Mouse (Mus musculus) intestine, postnatal 0 days (tissue): Measurements from ENCODE around the gene S100a9. TPM values are rescaled to one million over a fixed set of nuclear protein-coding genes. Genes with fewer than 3 reads are reported as not detected.
A peak's percentile ranks its signal among the peaks of the same experiment; 100 is the strongest.

Source experiments
- ATAC-seq: fragments of 200-750 bp; cut with Nextera tagmentation; 2 replicates; pipeline ENCODE4 v1.8.0; 2017; ENCODE audit warnings: mild to moderate bottlenecking, moderate TSS enrichment, moderate library complexity
- H3K27ac ChIP-seq: fragments of 300-500 bp; sonication (generic); 2 replicates; pipeline ENCODE4 v1.5.1; 2014; ENCODE audit warnings: mild to moderate bottlenecking, low read depth, low read length, moderate library complexity
- H3K27me3 ChIP-seq: fragments of 300-500 bp; sonication (generic); replicated peaks from 2 replicates; pipeline ENCODE4 v1.6.1; 2014; ENCODE audit warnings: low read length, mixed read lengths; ENCODE audit not compliant: control insufficient read depth, insufficient read depth
- H3K36me3 ChIP-seq: fragments of 300-500 bp; sonication (generic); 2 replicates; pipeline ENCODE4 v1.6.1; 2014; ENCODE audit warnings: mild to moderate bottlenecking, moderate library complexity; ENCODE audit not compliant: control insufficient read depth, insufficient read depth
- H3K4me1 ChIP-seq: fragments of 300-500 bp; sonication (generic); replicated peaks from 2 replicates; pipeline ENCODE4 v1.6.1; 2014; ENCODE audit warnings: antibody characterized with exemption, low read length, mixed read lengths; ENCODE audit not compliant: control insufficient read depth, insufficient read depth
- H3K4me2 ChIP-seq: fragments of 300-500 bp; sonication (generic); replicated peaks from 2 replicates; pipeline ENCODE4 v1.6.1; 2014; ENCODE audit warnings: low read depth, mild to moderate bottlenecking, moderate library complexity
- H3K4me3 ChIP-seq: fragments of 300-500 bp; sonication (generic); 2 replicates; pipeline ENCODE4 v1.5.1; 2014; ENCODE audit warnings: low read depth, low read length
- H3K9ac ChIP-seq: fragments of 300-500 bp; sonication (generic); 2 replicates; pipeline ENCODE4 v1.6.1; 2014; ENCODE audit warnings: mild to moderate bottlenecking, low read depth, low read length
- H3K9me3 ChIP-seq: fragments of 300-500 bp; sonication (generic); 2 replicates; pipeline ENCODE4 v1.6.1; 2016; ENCODE audit warnings: mixed run types; ENCODE audit not compliant: control insufficient read depth
- CTCF ChIP-seq: sonication (generic); IDR thresholded peaks from 2 replicates; pipeline ENCODE4 v1.5.1; 2016; ENCODE audit warnings: low read depth, mild to moderate bottlenecking, control low read depth, antibody characterized with exemption, moderate library complexity
- WGBS: fragments of 180-500 bp; shearing (Covaris S2); extraction: QIAGEN DNeasy Blood & Tissue Kit; methylation state at CpG from one replicate; pipeline ENCODE4 v1.1.7; 2014; 5-methylcytosine and 5-hydroxymethylcytosine counted together
- polyA plus RNA-seq: library from polyadenylated mRNA; unstranded; fragments of >200 nt; fragmentation: Nextera tagmentation; extraction: Ambion mirVana; gene quantifications from 2 replicates; pipeline ENCODE4 v1.2.1, GENCODE M21; 2015

S100a9 gene
- polyA plus RNA-seq, 1 experiment from 2014 or later, result 2.8 TPM

GRCm38 (mm10) chr3:90686835-90687234 lies 8.7 kb downstream of the S100a9 start:
- Histone ChIP-seq H3K4me2 (no peak overlapping the region), H3K27ac (no peak overlapping the region), H3K9me3 (no peaks in the 10 kb centered on the region), H3K27me3 (no peaks in the 10 kb centered on the region), H3K9ac (no peak overlapping the region), H3K4me1 (no peaks in the 10 kb centered on the region), H3K4me3 (no peak overlapping the region), H3K36me3 (no peaks in the 10 kb centered on the region)
- no peak for TF ChIP-seq CTCF
- WGBS, result 83% methylated on average over 2 of the region's 2 CpGs
- no peak for ATAC-seq

- Histone ChIP-seq H3K9ac (no peak overlapping the region), H3K4me2 (no peak overlapping the region), H3K27me3 (no peaks in the 10 kb centered on the region), H3K4me1 (no peaks in the 10 kb centered on the region), H3K27ac (no peak overlapping the region), H3K36me3 (no peaks in the 10 kb centered on the region), H3K4me3 (no peak overlapping the region), H3K9me3 (no peaks in the 10 kb centered on the region)
- ATAC-seq, result no peak
- TF ChIP-seq CTCF, result no peak
- whole genome bisulfite sequencing, result 86% methylated on average over 3 of the region's 3 CpGs
Measured at GRCm38 (mm10) chr3:90683929-90684328, 11.6 kb downstream of the S100a9 start.

GRCm38 (mm10) chr3:90678656-90679055 lies 16.9 kb downstream of the S100a9 start:
- no peak overlapping the region for H3K4me2 ChIP-seq
- no peak overlapping the region for H3K4me3 ChIP-seq
- H3K36me3 ChIP-seq, result no peaks in the 10 kb centered on the region
- no peaks in the 10 kb centered on the region for H3K4me1 ChIP-seq
- no peak for TF ChIP-seq CTCF
- WGBS, result 61% methylated on average over 3 of the region's 3 CpGs
- H3K9me3 ChIP-seq, result no peaks in the 10 kb centered on the region; the same call in 1 of the 2 replicates
- ATAC-seq, result no peak
- H3K27me3 ChIP-seq, result no peaks in the 10 kb centered on the region
- H3K9ac ChIP-seq, result no peak overlapping the region
- H3K27ac ChIP-seq, result no peak overlapping the region

GRCm38 (mm10) chr3:90668846-90669245 lies 26.7 kb downstream of the S100a9 start, which contains the start of gene S100a8:
TSS of gene S100a8 (plus strand) at chr3:90668978.
- Histone ChIP-seq H3K4me2 (no peak within 1 kb of the TSS), H3K9ac (no peak within 1 kb of the TSS), H3K4me3 (no peak within 1 kb of the TSS), H3K27ac (no peak within 1 kb of the TSS), H3K27me3 (no peaks in the 10 kb centered on the region), H3K36me3 (no peaks in the 10 kb centered on the region), H3K4me1 (no peaks in the 10 kb centered on the region), H3K9me3 (no peaks in the 10 kb centered on the region; the same call in 1 of the 2 replicates)
- WGBS, result 58% methylated on average over 8 of the region's 8 CpGs
- no peak for TF ChIP-seq CTCF
- ATAC-seq, result no peak

- no peak overlapping the region for H3K4me2 ChIP-seq
- H3K36me3 ChIP-seq, result no peaks in the 10 kb centered on the region
- no peak overlapping the region for H3K9ac ChIP-seq
- no peaks in the 10 kb centered on the region for H3K9me3 ChIP-seq
- WGBS, result 76% methylated on average over 2 of the region's 2 CpGs
- H3K27me3 ChIP-seq, result no peaks in the 10 kb centered on the region
- no peak overlapping the region for H3K27ac ChIP-seq
- no peaks in the 10 kb centered on the region for H3K4me1 ChIP-seq
- no peak overlapping the region for H3K4me3 ChIP-seq
- no peak for ATAC-seq
- peak; percentile 67 for TF ChIP-seq CTCF
Measured at GRCm38 (mm10) chr3:90664219-90664618, 31.3 kb downstream of the S100a9 start.

GRCm38 (mm10) chr3:90659364-90660044 lies 36.0 kb downstream of the S100a9 start:
- H3K4me2 ChIP-seq, result no peak overlapping the region
- no peaks in the 10 kb centered on the region for H3K4me1 ChIP-seq
- H3K36me3 ChIP-seq, result no peaks in the 10 kb centered on the region
- no peak for TF ChIP-seq CTCF
- H3K27ac ChIP-seq, result no peak overlapping the region
- H3K27me3 ChIP-seq, result no peaks in the 10 kb centered on the region
- no peak overlapping the region for H3K9ac ChIP-seq
- H3K9me3 ChIP-seq, result no peaks in the 10 kb centered on the region
- H3K4me3 ChIP-seq, result no peak overlapping the region
- no peak for ATAC-seq
